Mouse (Mus musculus): ENCODE results near the gene Fkbp5.
"Not testable (repeated sequence)": the region's sequence is repeated elsewhere in the genome, so short reads cannot be mapped to it uniquely, and the experiment has no call there.

Gene Fkbp5

GRCm38 (mm10) chr17:28417771-28418170, 99.6 kb downstream of the Fkbp5 start:
- no peak for DNase-seq

GRCm38 (mm10) chr17:28415271-28415670, 102.1 kb downstream of the Fkbp5 start:
- DNase-seq, result peak; percentile 13

- DNase-seq, result no peak
Measured at GRCm38 (mm10) chr17:28411381-28411960, 105.9 kb downstream of the Fkbp5 start.

DNA sequence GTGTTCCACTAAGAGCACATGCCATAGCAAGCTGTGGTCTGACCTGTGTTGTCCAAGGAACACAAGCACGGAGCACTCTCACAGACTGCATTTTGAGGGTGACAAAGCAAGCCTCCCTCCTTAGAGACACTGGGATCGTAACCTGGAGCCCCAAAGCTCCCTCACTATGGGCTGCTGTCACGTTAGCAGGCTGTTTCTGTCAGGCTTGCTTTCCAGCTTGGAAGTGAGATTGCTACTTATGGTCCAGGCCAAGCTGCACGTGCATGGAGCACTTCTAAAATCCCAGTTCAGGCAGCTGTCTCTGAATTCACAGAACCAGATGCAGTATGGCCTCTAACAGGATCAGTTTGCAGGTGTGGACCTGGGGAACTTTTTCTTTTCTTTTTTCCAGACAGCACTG, 106.6 kb downstream of the Fkbp5 start:
- no peak for DNase-seq

- no peak for DNase-seq
Measured at GRCm38 (mm10) chr17:28408251-28408918, 108.9 kb downstream of the Fkbp5 start.

- peak; percentile 77 for DNase-seq
Measured at GRCm38 (mm10) chr17:28407418-28408250, 109.7 kb downstream of the Fkbp5 start.

- DNase-seq, result peak; percentile 27
Measured at GRCm38 (mm10) chr17:28406471-28406870, 110.9 kb downstream of the Fkbp5 start.

GRCm38 (mm10) chr17:28404745-28405144, 112.6 kb downstream of the Fkbp5 start:
- not testable (repeated sequence) for DNase-seq

- no peak for DNase-seq
Measured at GRCm38 (mm10) chr17:28404301-28404700, 113.0 kb downstream of the Fkbp5 start.

DNA sequence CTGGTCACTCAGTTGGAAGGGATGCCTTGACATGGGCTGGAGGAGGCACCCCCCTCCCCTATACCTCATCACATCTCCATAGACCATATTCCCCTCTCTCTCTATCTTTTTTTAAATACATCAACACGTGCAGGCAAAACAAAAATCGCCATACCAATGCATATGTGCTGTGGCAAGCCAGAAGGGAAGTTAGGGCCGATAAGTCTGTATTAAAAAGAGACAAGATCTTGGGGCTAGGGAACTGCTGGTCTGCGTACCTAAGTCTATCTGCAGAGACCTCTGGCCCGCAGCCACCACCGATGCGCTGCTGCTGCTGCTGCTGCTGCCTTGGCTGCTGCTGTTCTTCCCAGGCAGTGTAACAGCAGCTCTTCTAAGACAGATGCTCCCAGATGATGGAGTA, 122.3 kb downstream of the Fkbp5 start:
- no peak for DNase-seq

- no peak for DNase-seq
Measured at GRCm38 (mm10) chr17:28394051-28394765, 123.1 kb downstream of the Fkbp5 start.

DNA sequence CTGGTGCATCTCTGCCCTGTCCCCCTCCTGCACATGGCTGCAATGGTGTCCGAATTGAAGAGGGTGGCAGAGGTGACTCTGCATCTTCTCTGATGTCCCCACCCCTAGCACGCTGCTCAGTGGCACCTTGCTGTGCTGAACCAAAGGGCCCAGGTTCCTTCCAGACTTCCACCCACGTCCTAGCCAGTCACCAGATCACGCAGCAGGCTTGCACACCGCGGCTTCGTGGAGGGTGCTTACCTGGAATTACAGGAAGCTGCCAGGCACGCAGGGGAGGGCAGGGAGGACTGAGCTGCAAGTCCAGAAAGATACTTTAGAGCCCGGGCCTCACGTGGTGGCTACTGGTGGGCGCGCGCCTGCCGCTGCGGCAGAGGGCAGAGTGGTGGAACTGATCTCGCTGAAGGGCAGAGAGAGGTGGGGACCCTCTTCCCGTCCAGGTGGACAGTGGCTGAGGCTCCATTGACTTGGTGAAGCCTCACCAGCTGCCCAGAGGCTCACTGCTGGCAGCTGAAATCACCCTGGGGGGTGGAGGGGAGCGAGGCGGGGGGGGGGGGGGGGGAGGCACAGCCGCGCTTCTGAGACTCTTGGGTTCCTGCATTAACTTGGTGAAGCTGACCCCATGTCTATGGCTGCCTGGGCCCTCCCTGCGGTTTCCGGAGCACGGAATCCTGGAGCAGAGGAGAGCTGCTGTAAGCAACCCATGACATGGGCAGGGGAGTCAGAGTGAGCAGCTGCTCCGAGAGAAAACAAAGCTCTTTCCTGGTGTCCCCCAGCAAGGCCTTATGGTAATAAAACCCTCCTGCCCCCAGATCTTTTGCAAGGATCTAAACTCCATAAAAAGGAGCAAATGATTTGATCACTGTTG, 125.5 kb downstream of the Fkbp5 start:
- no peak for DNase-seq

GRCm38 (mm10) chr17:28388534-28388933, 128.8 kb downstream of the Fkbp5 start:
- no peak for DNase-seq

GRCm38 (mm10) chr17:28386150-28386905, 131.0 kb downstream of the Fkbp5 start:
- peak; percentile 74 for DNase-seq

DNA sequence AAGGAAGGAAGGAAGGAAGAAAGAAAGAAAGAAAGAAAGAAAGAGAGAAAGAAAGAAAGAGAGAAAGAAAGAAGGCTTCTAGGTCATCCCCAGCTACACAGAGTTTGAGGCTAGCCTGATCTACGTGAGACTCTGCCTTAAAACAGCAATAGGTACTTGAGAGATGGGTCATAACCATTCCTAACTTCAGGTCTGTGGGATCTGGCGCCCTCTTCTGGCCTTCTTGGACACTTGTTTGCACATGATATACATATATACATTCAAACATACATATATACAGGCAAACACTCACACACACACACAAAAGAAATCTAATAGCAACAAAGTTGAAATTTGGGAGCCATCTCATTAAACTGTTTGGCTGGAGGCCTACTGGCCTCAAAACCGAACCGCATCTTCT, 133.0 kb downstream of the Fkbp5 start:
- no peak for DNase-seq

DNA sequence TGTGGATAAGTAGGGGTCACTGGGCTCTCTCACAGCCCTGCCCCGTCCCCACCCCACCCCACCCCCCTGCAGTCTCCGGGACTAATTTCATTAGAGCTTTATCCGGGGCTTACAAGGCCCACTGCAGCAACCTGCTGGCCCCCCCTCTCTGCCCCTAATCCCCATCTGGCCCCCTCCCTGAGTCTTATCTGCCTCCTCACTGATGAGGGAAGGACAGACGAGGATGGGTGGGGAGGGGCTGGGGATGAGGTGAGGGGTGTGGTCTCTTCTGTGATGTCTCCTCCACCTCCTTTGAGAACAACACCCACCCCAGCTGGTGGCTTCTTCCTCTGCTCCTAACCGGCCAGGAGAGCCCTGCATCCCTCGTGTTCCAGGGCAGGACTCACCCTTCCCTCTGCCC, 137.1 kb downstream of the Fkbp5 start:
- no peak for DNase-seq

DNA sequence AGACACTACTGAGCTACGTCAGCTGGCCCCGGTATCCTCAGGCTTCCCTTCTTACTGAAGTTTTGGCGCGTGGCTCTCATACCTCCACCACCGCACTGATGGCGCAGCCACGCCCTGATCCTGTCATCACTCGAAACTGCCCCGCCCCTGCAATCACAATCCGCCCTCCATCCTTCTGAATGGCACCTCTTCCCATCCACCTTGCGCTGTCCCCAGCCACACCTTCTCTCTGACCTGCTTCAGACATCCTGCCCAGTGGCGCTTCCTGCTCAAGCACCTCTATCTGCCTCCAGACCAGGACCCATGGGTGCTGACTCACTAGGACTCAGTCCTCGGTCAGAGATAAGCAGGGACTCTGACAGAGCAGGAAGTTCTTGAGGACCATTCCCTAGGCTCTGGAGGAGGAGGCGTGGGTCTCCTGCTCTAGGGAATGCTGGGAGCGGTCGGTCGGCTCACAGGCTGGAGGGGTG, 141.7 kb downstream of the Fkbp5 start:
- DNase-seq, result no peak

DNA sequence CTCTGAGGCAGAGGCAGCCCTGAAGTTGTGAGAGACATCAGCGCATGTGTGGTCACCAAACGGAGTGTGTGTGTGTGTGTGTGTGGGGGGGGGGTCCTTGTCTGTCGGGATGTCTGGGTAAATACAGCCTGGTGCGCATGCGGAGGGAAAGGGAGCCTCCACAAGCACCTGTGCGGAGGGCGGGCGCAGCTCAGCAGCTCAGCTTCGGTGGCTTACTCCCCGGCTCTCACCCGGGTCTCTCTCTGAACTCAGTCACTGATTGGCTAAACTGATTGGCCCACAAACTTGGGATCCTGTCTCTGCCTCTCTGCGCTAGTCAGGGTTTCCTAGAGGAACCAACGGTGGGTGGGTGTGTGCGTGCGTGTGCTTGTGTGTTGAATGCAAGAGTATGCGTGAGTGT, 142.8 kb downstream of the Fkbp5 start:
- DNase-seq, result no peak

DNA sequence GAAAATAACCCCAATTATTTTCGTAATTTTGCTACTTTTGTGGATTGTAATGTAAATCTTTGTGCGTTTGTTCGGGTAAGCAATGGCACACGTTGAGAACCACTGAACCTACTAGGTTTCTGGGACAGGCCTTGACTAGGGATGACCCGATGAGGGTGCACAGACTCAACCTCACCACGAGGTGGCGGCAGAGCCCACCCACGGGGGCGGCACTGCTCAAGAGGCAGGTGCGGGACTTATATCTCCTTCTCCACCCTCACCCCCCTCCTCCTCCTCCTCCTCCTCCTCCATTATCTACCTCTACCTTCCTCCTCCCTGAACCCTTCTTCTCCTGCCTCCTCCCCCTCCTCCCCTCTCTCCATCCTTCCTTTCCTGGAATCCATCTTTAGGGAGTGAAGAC, 143.5 kb downstream of the Fkbp5 start:
- DNase-seq, result no peak

DNA sequence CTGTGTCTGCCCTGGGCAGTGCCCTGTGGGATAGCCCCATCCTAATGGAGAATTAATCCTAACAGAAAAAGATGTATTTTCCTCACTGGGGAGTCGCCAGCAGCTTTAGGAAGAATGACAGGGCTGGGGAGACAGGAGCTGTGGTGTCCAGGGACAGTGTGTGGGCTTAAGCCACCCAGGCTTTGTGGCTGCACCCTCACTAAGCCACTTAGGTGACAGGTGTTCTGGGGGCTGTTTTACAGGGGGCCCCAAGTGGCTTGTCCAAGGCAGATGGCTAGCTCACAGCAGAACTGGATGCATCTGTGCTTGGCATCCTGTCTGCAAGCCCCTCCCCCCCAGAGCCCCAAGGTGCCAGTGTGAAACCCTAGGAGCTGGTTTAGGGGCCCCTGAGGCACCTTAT, 145.4 kb downstream of the Fkbp5 start:
- no peak for DNase-seq

DNA sequence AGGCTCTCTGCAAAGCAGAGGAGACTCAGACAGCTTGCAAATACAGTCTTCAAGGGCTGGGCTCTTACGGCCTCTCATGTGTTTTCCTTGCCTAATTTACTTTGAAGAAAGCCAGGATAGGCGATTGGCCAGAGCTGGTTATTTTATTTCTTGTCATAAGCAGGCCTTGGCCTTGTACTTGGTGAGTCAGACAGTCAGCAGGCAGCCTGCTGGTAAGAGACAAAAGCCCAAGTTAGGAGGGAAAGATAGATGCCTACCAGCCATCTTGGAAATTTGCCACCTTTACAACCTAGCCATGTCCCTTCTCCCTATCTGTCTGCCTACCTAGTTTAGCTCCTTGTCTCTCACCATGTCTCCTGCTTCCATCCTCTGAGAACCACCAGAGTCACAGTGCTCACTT, 146.0 kb downstream of the Fkbp5 start:
- DNase-seq, result no peak
